Mouse (Mus musculus): ENCODE data around the gene Pold2. TPM values are rescaled to one million over a fixed set of nuclear protein-coding genes. Genes with fewer than 3 reads are reported as not detected.

The Pold2 gene
- 10 to 100 TPM; 27.1 to 29.0 TPM for total RNA-seq (2021)
- long read RNA-seq, experiment 1, transcript Pold2-201 (11 exons, 1,646 nt): major isoform, 12 of 32 reads
- long read RNA-seq, experiment 1, partial matches to known transcripts: 5 of 32 reads
- long read RNA-seq, experiment 1, other reads (novel, unspliced or antisense): 15 of 32 reads
- long read RNA-seq, experiment 2, transcript Pold2-201 (11 exons, 1,646 nt): major isoform, 18 of 33 reads
- long read RNA-seq, experiment 2, partial matches to known transcripts: 5 of 33 reads
- long read RNA-seq, experiment 2, other reads (novel, unspliced or antisense): 10 of 33 reads

- peak; percentile 98 to 99 for DNase-seq (ENCODE audit: low spot score in 2 of 2)
These were observed at the start of gene Pold2 for GRCm38 (mm10) chr11:5877921-5878526. Gene Pold2 (minus strand): TSS chr11:5878292.

DNA sequence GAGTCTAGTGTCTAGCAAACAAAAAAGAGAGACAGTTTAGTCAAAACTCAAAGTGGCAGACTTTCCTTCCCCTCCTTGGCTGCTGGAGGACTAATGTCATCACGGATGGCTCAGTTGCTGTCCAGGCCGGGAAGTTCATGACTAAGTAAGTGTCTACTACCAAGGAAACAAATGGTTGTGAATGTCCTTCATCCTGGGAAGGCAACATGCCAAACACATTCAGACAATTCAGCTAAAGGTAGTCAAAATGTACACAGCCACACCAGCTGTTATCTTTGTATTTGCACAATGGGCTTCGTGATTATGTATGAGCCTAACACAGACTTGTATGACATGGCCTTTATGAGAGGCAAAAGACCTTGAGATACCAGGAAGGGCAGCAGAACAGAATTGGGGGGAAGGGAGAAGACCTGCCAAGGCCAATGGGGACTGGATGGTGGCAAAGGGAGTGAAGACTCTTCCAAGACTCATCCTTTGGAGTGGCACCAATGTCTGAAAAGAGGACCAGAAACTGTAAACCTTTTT is 48.7 kb upstream of the Pold2 start:
- no peak for DNase-seq (ENCODE audit: low spot score in 2 of 2)

- DNase-seq (ENCODE audit: low spot score in 2 of 2): no peak
These were observed 46.6 kb upstream of the Pold2 start for GRCm38 (mm10) chr11:5924699-5925098.

GRCm38 (mm10) chr11:5920323-5920960 is 42.4 kb upstream of the Pold2 start:
- DNase-seq (ENCODE audit: low spot score in 2 of 2): no peak

DNA sequence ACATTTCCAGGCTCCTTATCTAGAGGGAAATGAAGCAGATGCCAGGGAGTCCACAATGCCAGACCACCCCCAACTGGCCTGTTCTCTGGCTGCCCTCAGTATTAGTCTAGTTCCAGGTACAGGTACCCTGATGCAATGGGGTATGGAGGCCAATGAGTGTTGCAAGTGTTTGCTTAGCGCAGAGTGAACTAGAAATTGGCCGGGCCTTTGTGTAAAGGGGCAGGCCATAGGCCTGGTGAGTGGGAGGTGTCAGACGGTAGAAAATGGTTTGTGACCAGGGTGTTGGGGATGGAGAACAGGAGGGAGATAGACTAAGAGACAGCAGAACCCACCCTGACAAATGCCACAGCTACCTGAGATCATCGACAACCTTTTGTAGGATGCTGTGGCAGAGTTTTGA is 41.5 kb upstream of the Pold2 start:
- no peak for DNase-seq (ENCODE audit: low spot score in 2 of 2)

GRCm38 (mm10) chr11:5918111-5918510 is 40.0 kb upstream of the Pold2 start:
- no peak for DNase-seq (ENCODE audit: low spot score in 2 of 2)

DNA sequence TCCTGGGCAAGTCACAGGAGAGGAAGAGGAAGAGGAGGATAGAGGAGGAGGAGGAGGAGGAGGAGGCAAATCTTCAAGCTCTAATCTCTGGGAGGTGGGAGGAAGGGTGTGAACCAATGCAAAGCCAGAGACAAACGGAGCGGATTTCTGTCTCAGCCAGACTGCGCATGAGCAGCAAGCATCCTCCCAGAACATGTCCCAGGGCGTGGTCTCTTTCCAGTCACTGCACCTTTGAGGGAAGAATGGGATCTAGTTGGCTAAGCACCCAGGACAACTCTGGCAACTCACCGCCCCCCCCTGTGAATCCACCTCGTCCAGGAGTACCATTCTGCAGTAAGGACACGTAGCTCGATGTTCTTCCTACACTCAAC is 38.1 kb upstream of the Pold2 start:
- DNase-seq (ENCODE audit: low spot score in 2 of 2): no peak

GRCm38 (mm10) chr11:5915429-5916177 is 37.5 kb upstream of the Pold2 start:
- DNase-seq (ENCODE audit: low spot score in 2 of 2): peak; percentile 53 to 61

- DNase-seq (ENCODE audit: low spot score in 2 of 2): no peak
These were observed 36.8 kb upstream of the Pold2 start for GRCm38 (mm10) chr11:5914940-5915339.

DNA sequence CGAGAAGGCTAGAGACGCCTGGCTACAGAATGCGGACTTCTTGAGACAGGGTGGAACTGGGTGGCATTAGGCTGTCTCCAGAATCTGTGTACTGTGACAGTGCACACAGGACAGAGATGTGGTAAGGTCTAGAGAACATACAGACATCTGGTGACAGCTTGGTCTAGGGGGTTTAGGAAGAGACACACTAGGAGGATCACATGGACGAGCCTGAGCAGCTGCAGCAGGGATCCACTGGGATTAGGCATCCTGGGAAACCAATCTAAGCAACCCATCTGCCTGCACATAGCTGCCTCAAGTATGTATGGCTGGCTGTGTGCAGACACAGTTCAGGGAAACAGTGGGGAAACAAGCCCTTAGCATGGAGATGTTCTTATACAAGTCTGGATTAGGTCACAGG is 35.8 kb upstream of the Pold2 start:
- no peak for DNase-seq (ENCODE audit: low spot score in 2 of 2)

DNA sequence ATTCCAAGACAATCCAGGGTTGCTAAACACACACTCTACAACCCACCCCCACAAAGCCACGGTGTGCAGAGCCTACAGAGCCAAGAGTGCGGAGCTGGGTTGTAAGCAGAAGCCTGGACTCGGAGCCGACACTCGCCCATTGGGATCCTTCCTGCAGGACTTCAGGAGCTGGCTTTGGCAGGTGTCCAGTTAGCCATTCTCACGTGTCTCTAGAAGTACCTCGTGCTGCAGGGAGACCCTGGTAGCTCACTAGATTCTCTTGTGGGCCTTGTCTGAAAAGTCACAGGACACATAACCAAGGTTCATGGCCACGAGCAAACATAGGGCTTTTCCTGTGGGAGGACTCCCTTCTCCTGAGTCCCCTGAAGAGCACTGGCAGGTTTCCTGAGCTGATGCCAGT is 35.2 kb upstream of the Pold2 start:
- no peak for DNase-seq (ENCODE audit: low spot score in 2 of 2)

GRCm38 (mm10) chr11:5912635-5913034 is 34.5 kb upstream of the Pold2 start:
- DNase-seq (ENCODE audit: low spot score in 2 of 2): peak; percentile 75 to 77

- no peak for DNase-seq (ENCODE audit: low spot score in 2 of 2)
These were observed 30.6 kb upstream of the Pold2 start for GRCm38 (mm10) chr11:5908642-5909041.

GRCm38 (mm10) chr11:5907096-5907495 is 29.0 kb upstream of the Pold2 start:
- DNase-seq (ENCODE audit: low spot score in 2 of 2): no peak

DNA sequence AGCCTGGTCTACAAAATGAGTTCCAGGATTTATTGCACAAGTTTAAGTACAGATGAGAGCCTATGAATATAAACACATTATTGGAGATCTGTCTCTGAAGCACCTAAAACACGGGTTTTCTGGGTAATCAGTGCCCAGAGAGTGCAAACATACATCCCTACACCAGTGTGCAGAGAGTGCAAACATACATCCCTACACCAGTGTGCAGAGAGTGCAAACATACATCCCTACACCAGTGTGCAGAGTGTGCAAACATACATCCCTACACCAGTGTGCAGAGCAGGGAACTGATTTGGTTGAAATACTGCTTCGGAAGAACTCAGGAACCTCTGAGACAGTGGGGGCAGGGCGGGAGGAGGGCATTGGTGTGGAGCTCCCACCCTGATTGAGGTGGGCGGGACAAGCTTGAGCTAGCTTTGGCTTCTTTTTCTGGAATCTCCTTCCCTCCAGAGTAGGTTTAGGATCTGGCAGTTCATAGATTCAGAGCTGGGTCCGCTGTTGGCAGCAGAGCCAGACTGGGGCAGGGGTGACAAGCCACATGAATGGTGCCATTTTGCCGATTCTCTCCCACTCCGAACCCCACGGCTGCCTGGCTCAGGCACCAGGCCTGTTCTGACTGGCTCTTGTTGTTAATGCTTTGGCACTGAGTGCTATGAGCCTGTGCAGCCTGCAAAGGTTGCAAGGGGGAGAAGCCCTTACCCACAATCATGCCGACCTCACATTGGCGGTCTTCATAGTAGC is 27.9 kb upstream of the Pold2 start:
- no peak for DNase-seq (ENCODE audit: low spot score in 2 of 2)

- no peak for DNase-seq (ENCODE audit: low spot score in 2 of 2)
These were observed 26.8 kb upstream of the Pold2 start for GRCm38 (mm10) chr11:5904871-5905270.

DNA sequence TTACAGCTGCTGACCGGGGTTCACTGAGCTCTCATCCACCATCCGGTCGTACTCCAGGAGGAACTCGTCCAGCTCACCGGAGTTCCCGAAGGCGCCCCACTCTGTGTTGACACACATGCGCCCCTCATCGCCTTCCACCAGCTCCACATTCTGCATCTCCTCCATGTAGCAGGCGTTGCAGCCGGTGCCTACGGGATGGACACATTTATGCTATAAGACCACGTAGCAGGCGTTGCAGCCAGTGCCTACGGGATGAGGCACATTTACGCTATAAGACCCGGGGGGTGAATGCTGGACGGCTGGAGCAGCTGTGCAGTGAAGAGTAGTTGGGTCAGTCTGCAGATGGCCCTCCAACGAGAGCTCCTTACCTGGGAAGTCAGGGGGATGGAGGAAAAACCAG is 26.3 kb upstream of the Pold2 start:
- DNase-seq (ENCODE audit: low spot score in 2 of 2): no peak

GRCm38 (mm10) chr11:5903844-5904243 is 25.8 kb upstream of the Pold2 start:
- DNase-seq (ENCODE audit: low spot score in 2 of 2): no peak

DNA sequence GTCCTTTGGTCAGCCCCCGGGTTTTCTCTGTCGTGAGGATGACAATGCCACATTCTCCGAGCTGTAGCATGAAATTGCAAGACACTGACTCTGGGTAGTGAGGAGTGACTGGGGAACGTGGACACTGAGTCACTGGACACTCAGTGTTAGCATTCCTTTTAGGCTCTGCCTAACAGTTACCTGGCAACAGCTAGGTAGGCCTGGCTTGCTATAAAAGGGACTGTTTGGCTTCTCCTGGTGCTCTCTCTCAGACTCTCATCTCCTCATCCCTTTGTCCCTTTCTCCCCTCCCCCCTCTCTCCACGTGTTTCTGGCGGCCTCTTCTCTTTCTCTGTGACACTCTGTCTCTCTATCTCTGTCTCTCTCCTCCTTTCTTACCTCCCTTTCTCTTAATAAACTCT is 24.3 kb upstream of the Pold2 start:
- no peak for DNase-seq (ENCODE audit: low spot score in 2 of 2)

GRCm38 (mm10) chr11:5901950-5902349 is 23.9 kb upstream of the Pold2 start:
- peak; percentile 49 to 59 for DNase-seq (ENCODE audit: low spot score in 2 of 2)

DNA sequence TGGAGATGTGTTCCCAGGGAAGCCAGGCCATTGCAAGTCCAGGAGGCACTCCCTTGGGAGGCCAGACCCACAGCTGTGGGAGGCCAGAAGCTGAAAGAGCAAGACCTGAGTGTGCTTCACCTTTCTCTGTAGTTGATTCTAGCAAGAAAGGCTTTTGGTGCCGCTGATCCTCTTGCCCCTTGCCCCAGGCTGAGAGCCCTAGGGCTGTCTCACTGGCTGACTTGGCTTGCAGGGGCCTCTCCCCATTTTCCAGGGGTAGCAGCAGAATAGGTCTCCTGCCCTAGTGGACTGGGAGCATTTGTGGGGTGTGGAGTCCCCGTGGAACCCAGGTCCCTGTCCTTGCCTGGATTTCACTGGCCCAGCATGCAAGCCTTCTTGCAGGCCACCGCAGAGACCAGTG is 23.2 kb upstream of the Pold2 start:
- DNase-seq (ENCODE audit: low spot score in 2 of 2): no peak

All from left cerebral cortex, adult 18-20 months (tissue).